Mouse (Mus musculus) thymus, postnatal 25 days (tissue): Measurements from ENCODE around the gene Tm4sf5.
"Not testable (repeated sequence)": the region's sequence is repeated elsewhere in the genome, so short reads cannot be mapped to it uniquely, and the experiment has no call there.

ENCODE experiments used
- DNase-seq: peaks from one replicate; pipeline ENCODE4 v3.0.0; 2022

The Tm4sf5 gene

GRCm38 (mm10) chr11:70511242-70511641, 6.2 kb downstream of the Tm4sf5 start:
- DNase-seq: no peak

- no peak for DNase-seq
Observed at GRCm38 (mm10) chr11:70511825-70512224, 6.8 kb downstream of the Tm4sf5 start.

GRCm38 (mm10) chr11:70512709-70513342, 7.8 kb downstream of the Tm4sf5 start:
- no peak for DNase-seq

GRCm38 (mm10) chr11:70513520-70513919, 8.5 kb downstream of the Tm4sf5 start:
- DNase-seq: no peak

GRCm38 (mm10) chr11:70514288-70514687, 9.2 kb downstream of the Tm4sf5 start, which contains the start of gene Vmo1:
Gene Vmo1, minus strand, starts transcription at chr11:70514616.
- no peak for DNase-seq

GRCm38 (mm10) chr11:70516352-70516751, 11.3 kb downstream of the Tm4sf5 start:
- peak; percentile 38 for DNase-seq

- DNase-seq: no peak
Observed at GRCm38 (mm10) chr11:70518436-70518835, 13.4 kb downstream of the Tm4sf5 start.

GRCm38 (mm10) chr11:70518923-70519322, 13.9 kb downstream of the Tm4sf5 start, which contains the start of gene Gltpd2:
Gene Gltpd2, plus strand, starts transcription at chr11:70519196.
- no peak for DNase-seq

- DNase-seq: no peak
Observed at GRCm38 (mm10) chr11:70520178-70520769, 15.2 kb downstream of the Tm4sf5 start.

- DNase-seq: not testable (repeated sequence)
Observed at GRCm38 (mm10) chr11:70523306-70523989, 18.4 kb downstream of the Tm4sf5 start.

- no peak for DNase-seq
Observed at GRCm38 (mm10) chr11:70524782-70525181, 19.7 kb downstream of the Tm4sf5 start.

- peak; percentile 88 for DNase-seq
Observed at GRCm38 (mm10) chr11:70525184-70525678, 20.2 kb downstream of the Tm4sf5 start, which contains the start of gene Psmb6. Gene Psmb6, plus strand, starts transcription at chr11:70525367.

GRCm38 (mm10) chr11:70525726-70526125, 20.7 kb downstream of the Tm4sf5 start:
- DNase-seq: no peak

GRCm38 (mm10) chr11:70526211-70526610, 21.2 kb downstream of the Tm4sf5 start:
- no peak for DNase-seq

GRCm38 (mm10) chr11:70528610-70529009, 23.6 kb downstream of the Tm4sf5 start:
- no peak for DNase-seq

- DNase-seq: not testable (repeated sequence)
Observed at GRCm38 (mm10) chr11:70531065-70531464, 26.0 kb downstream of the Tm4sf5 start.

GRCm38 (mm10) chr11:70532839-70533238, 27.8 kb downstream of the Tm4sf5 start, which contains the start of gene Gm40193:
Gene Gm40193, minus strand, starts transcription at chr11:70532939.
- DNase-seq: no peak

- no peak for DNase-seq
Observed at GRCm38 (mm10) chr11:70539423-70539822, 34.4 kb downstream of the Tm4sf5 start.

GRCm38 (mm10) chr11:70539877-70540587, 35.0 kb downstream of the Tm4sf5 start, which contains the start of gene Pld2:
Gene Pld2, plus strand, starts transcription at chr11:70540064.
- DNase-seq: peak; percentile 83

- DNase-seq: no peak
Observed at GRCm38 (mm10) chr11:70540928-70541327, 35.9 kb downstream of the Tm4sf5 start.

GRCm38 (mm10) chr11:70541415-70541814, 36.4 kb downstream of the Tm4sf5 start:
- no peak for DNase-seq

- DNase-seq: no peak
Observed at GRCm38 (mm10) chr11:70544496-70544895, 39.5 kb downstream of the Tm4sf5 start.

- no peak for DNase-seq
Observed at GRCm38 (mm10) chr11:70551526-70551925, 46.5 kb downstream of the Tm4sf5 start.
